Mouse (Mus musculus): ENCODE measurements around the gene Ptpro.

The Ptpro gene

DNA sequence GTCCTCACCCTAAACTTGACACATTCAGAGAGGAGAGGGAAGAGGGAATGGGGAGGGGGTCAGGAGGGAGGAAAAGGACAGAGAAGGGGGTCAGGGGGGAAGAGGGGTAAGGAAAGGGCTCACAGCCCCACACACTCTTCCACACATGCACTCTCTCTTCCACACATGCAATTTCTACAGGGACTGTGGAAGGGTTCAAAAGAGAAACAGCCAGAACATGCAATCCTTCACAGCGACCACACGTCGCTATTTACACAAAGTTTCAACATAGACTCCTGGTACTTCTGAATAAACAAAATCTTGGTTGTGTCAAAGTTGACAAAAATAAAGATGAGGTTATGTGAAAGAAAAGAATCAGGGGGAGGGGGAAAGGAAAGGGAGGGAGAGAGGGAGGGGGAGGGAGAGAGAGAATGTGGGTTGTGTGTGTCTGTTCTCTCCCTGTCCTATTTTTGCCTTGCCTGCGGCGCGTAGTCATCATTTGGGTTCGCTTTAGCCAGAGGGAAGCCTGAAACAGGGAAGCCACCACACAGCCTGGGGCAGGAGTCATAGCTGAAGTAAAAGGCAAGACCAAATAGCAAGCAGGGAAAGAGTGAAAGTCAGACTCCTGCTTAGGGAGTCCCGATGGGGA, 245.2 kb downstream of the Ptpro start:
- no peak for DNase-seq (ENCODE audit: extremely low spot score)

GRCm38 (mm10) chr6:137498781-137499180, 246.7 kb downstream of the Ptpro start:
- no peak for DNase-seq (ENCODE audit: extremely low spot score)

DNA sequence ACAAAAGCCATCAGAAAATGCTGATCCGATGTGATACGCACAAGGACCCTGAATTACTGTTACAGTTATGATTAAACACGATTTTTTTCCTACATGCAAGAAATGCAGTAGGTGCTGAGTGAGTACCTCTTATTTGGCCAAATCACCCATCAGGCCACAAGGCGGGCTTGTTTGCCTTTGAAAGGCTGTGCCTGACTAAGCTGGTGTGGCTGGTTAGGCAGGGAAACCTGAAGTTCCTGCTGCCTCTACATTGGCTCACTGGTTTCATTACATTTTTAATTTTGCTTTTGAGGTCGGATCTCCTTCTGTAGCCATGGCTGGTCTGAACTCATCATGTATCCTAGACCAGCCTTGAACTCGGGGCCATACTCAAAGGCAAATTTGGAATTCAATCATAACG, 250.9 kb downstream of the Ptpro start:
- DNase-seq (ENCODE audit: extremely low spot score): no peak

DNA sequence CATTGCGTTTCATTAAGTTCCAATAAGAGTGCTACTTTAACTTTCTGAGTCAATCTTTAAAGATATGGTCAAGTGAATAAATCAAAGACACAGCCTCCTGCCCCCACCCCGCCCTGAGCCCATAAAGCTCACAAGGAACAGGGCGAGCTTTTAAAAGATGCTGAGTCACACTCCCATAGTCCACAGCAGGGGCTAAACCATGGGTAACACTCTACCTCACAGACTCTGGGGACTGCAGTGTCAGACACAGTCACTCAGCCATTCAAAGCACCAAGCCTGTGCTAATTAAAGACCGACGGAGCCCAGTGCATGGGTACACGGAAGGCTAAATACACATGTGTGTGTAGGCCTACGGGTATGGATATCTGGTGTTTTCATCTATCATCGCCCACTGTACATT, 251.3 kb downstream of the Ptpro start:
- DNase-seq (ENCODE audit: extremely low spot score): no peak

DNA sequence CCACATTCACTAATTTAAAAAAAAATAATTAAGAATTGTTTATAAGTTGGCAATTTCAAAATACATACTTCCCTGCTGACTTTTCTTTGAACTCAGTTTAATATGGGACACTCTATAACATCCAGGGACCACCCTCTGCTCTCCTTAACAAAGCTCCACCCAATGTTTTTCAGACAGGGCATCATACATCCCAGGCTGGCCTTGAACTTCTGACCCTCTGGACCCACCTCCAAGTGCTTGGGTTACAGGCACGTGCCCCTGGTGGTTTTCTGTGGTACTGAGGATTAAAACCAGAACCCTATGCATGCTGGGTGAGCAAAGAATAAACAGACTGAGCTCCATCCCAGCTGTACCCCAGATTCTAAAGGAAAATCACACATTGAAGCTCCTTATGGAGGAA, 251.9 kb downstream of the Ptpro start:
- no peak for DNase-seq (ENCODE audit: extremely low spot score)

DNA sequence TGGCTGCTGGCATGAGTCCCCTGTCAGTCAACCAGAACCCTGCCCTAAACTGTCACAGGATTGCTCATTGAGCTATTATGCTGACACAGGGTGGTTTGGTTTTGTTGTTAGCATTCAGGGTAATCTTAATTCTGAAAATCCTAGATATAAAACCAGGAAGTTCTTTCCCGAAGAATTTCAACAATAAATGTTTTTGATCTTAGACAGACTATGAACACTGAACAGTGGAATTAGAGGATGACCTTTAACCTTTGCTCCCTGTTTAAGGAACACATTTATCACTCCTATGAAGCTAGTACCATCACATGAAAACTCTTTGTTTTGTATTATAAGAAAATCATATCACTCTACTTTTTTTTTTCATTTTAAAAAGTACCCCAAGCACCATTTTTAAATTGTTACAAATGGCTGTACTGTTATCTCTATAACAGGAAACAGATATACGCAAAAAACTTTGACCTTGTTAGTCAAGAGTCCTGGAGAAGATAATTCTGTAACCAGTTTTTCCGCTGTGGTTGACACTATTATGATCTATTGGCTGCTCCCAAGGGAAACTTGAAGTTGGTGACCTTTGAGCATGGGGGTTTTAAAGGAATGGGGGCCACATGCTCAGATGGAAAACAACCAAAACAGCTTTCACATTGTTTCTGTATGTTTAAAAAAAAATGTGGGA, 253.6 kb downstream of the Ptpro start:
- DNase-seq (ENCODE audit: extremely low spot score): no peak

DNA sequence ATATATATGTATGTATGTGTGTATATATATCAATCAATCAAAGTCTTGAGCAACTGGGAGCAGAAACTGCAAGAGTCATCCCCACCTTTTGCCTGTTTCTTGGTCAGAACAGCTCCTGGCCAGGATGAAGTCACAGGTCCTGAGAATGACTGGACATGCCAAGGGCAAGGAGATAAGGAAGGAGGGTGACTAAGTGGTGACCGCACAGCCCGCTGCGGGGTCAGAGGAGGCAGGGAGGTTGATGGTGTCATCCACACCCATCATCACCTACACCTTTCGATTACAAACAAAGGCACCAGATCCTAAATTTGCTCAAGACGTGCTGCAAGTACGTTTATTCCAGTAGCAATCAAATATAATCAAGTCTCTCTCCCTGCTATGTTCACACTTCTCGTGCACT, 254.4 kb downstream of the Ptpro start:
- no peak for DNase-seq (ENCODE audit: extremely low spot score)

DNA sequence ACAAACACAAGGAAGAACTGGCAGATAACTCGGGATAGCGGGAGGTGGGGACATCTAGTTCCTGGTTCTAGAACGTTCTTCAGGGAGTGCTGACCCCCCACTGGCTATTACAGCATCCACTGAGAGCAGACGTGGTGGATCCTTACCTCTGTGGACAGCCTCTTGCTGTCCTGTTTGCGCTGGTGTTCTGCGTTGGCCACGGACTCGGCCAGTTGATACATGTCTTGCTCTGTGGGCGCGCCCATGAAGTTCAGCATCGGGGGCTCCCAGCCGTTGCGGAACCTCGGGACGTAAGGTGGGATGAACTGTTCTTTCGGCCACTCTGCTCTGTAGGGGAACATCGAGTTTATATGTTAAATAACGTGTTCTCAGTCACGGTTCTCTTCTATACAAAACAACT, 256.8 kb downstream of the Ptpro start:
- no peak for DNase-seq (ENCODE audit: extremely low spot score)

- no peak for DNase-seq (ENCODE audit: extremely low spot score)
Measured at GRCm38 (mm10) chr6:137509341-137510045, 257.4 kb downstream of the Ptpro start.

GRCm38 (mm10) chr6:137512753-137513152, 260.6 kb downstream of the Ptpro start:
- no peak for DNase-seq (ENCODE audit: extremely low spot score)
